Mouse (Mus musculus) left cerebral cortex, postnatal 14 days (tissue): Measurements from ENCODE around the gene Thpo. TPM values are rescaled to one million over a fixed set of nuclear protein-coding genes. Genes with fewer than 3 reads are reported as not detected.

Source experiments
- DNase-seq, 2 experiments: peaks; one replicate each; pipeline ENCODE4 v3.0.0; 2021 to 2022; ENCODE audit warnings: low spot score in 2 of 2, mixed read lengths in 1 of 2
- intact Hi-C: fragments of 180-260 bp; cut with DNase I; formaldehyde crosslinking; loops from one replicate; pipeline ENCODE4 v1.15.1; 2025
- long read RNA-seq, 2 experiments: library from polyadenylated mRNA; stranded (forward); transcript quantifications; one replicate each; pipeline ENCODE4 v2.0.0; 2021
- total RNA-seq, 2 experiments: library from RNA; stranded (reverse); gene quantifications; 2 replicates each; pipeline ENCODE4 v1.2.3; 2021

The Thpo gene
- total RNA-seq = 1 to 10 TPM; 3.8 to 4.5 TPM
- long read RNA-seq, experiment 1, partial matches to known transcripts = 1 of 3 reads
- long read RNA-seq, experiment 1, other reads (novel, unspliced or antisense) = 2 of 3 reads
- long read RNA-seq, experiment 2 = 0 reads

DNA sequence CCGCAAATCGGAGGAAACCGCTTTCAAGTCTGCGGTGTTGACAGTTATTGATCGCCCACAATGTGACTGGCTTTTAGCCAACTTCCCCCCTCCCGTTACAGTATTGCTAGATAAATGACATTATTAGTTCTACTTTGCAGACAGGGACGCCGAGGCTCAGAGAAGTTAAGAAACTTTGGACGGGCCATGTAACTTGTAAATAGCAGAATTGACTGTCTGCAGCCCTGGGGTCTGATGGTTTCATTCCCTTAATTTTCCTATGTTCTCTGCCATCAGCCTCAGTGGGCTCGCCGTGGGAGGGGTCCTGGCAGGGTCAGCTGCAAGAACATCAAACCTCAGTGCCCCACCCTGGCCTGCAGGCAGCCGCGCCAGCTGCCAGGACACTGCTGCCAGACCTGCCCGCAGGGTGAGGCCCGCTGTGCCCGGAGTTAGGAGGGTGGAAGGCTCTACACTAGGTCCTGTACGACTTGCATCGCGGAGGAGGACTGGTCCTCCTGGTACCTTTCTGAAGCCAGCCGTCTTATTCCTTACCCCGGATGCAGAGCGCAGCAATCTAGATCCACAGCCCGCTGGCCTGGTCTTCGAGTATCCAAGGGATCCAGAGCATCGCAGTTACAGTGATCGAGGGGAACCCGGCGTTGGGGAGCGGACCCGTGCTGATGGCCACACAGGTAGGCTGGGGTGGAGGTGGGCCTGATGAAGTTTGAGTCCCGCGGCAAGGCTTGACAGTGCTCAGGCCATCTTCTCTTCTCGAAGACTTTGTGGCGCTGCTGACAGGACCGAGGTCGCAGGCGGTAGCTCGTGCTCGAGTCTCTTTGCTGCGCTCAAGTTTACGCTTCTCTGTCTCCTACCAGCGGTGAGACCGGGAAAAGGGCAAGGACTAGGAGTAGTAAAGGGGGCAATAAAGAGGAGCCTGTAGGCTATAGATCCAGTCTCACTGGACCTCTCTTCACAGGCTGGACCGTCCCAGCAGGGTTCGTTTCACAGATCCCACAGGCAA, at the start of gene Thpo:
Gene Thpo, minus strand, starts transcription at position 781 of the 1,000 bp plus-strand sequence.
- DNase-seq = no peak
- intact Hi-C loops = no loop called here

GRCm38 (mm10) chr16:20783891-20784290, 49.6 kb upstream of the Thpo start:
- intact Hi-C loops = no loop called here
- DNase-seq = no peak

GRCm38 (mm10) chr16:20781101-20781630, 46.9 kb upstream of the Thpo start:
- no peak for DNase-seq
- intact Hi-C loops = no loop called here

DNA sequence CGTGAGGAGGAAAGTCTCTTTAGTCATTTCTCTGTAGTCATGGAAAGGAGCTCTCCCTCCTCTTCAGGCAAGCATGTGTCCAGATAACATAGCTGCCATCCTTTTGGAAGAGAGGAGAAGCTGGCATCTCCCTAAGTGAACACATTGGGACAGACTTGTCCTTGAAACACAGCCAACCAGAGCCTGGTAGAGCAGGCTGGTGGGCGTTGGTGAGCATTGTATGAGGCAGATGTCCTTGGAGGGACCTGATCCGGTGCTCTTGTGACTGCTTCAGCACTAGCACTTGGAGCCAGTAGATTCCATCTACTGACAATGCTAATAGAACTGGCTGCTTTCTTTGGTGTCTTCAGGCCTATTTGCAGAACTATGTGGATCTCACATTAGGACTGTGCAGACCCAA, 45.5 kb upstream of the Thpo start:
- intact Hi-C loops = no loop called here
- DNase-seq = peak in 1 of 2 experiments; percentile 19

GRCm38 (mm10) chr16:20775021-20775420, 40.7 kb upstream of the Thpo start:
- intact Hi-C loops = no loop called here
- DNase-seq = no peak

DNA sequence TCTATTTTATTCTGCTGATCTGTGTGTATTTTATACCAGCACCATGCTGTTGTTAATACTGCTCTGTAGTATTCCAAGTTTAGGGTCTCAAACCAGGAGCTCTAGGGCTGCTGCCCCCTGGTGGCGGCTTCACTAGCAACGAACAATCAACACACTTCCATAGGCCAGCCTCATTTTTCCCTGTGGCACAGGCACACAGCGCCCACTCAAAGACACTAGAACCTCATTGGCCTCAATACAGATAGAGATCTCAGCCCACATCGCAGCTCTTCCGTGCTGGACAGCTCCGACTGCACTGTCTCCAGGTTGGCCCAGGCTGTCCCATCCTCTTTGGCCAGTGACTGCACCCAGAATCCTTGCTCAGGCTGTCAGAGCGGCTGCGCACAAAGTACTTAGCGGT, 30.9 kb upstream of the Thpo start:
- intact Hi-C loops = no loop called here
- DNase-seq = peak in 1 of 2 experiments; percentile 16

GRCm38 (mm10) chr16:20761681-20762080, 27.4 kb upstream of the Thpo start:
- DNase-seq = peak in 1 of 2 experiments; percentile 22
- intact Hi-C loops = loop anchor here (2.0 kb wide), 1 partner anchor 53 kb away; no protein-coding TSS in a partner anchor

DNA sequence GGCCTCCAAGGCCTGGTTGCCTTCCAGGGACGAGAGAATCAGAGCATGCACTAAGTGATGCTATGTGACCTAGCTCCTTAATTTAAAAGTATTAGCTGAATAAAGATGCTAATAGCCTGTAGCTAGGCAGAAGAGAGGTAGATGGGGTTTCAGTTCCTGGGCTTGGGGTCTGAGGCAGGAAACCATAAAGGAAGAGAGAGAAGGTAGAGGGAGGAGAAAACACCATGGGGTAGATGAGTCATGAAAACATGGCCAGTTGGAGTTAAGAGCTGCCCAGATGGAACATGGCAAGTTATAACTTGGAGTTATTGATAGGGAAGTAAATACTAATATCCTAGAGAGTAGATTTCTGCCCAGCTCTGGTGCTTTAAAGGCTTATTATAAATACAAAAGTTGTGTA, 23.1 kb upstream of the Thpo start:
- DNase-seq = no peak
- intact Hi-C loops = no loop called here

- intact Hi-C loops = no loop called here
- no peak for DNase-seq
Observed at GRCm38 (mm10) chr16:20756052-20756451, 21.7 kb upstream of the Thpo start.

GRCm38 (mm10) chr16:20750518-20750917, 16.2 kb upstream of the Thpo start:
- no peak for DNase-seq
- intact Hi-C loops = no loop called here

DNA sequence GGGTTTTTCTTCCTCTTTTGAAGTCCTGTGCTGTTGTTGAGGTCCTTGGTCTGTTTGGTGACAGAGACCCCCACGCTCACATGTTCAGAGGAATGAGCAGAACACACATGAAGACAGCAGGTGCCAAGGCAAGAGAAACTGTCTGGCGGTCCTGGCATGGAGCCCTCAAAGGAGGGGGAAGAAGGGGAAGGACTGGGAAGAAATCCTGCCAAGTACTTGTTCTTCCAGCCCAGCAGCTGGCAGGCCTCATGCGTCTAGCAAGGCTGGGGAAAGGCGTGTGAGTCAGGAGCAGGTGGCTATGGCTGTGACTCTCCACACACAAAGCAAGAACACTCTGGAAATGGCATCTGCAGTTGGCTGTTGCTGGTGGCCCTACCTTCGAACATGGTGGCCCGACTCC, 12.3 kb upstream of the Thpo start:
- peak; percentile 70 to 90 for DNase-seq
- intact Hi-C loops = no loop called here

- intact Hi-C loops = no loop called here
- no peak for DNase-seq
Observed at GRCm38 (mm10) chr16:20739845-20740244, 5.5 kb upstream of the Thpo start.

GRCm38 (mm10) chr16:20736823-20737222, 2.5 kb upstream of the Thpo start:
- DNase-seq = no peak
- intact Hi-C loops = no loop called here

DNA sequence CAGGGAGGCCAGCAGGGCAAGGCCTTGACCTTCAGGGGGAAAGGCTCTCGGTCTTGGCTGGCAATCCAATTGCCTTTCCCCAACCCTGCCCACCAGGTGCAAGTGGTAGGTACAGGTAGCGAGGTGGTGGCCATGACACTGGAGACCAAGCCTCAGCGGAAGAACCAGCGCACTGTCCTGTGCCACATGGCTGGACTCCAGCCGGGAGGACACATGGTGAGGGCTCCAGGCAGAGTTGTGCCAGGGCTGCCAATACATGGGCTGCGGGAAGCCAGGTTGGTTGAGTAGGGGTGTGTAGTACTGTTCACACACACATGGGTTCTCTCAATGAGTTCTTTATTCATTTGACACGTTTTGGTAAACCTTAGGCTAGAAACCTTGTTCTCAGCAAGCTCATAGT, 1.9 kb upstream of the Thpo start:
- intact Hi-C loops = no loop called here
- DNase-seq = no peak

GRCm38 (mm10) chr16:20735651-20736050, 1.3 kb upstream of the Thpo start:
- intact Hi-C loops = no loop called here
- DNase-seq = no peak

- peak; percentile 56 to 59 for DNase-seq
- intact Hi-C loops = no loop called here
Observed at GRCm38 (mm10) chr16:20732925-20733730, 1.2 kb downstream of the Thpo start, which contains the start of gene Chrd. Chrd (plus strand) TSS chr16:20733127.

DNA sequence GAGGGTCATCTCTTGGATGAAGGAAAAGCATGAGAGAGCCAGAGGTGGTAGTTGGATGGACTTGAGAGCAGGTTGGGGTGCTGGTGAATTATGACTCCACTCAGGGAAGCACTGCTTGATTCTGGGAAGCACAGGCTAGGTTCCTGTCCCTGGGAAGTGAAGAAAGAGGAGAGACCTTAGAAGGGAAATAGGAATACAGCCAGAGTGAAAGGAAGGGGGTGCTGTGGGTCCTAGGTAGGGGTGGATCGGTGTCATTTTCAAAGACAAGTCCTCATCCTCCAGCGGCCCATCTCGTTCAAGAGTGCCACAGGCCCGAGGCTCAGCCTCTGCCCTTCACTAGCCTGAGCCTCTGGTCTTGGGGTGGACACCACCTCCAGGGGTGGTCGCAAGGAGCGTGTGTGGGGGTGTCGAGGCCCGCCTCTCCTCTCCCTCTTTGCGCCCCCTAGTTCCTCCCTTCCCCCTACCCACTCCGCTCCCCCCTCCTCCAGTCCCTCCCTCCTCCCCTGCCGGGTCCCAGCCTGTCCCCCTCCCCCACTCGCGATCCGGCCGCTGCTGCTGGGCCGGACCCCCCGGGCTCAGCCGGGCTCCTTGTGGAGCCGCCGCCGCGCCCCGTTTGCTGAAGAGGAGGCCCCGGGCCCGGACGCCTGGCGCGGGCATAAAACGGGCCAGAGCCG, 1.9 kb downstream of the Thpo start:
- intact Hi-C loops = no loop called here
- no peak for DNase-seq

- no peak for DNase-seq
- intact Hi-C loops = no loop called here
Observed at GRCm38 (mm10) chr16:20731688-20732087, 2.6 kb downstream of the Thpo start.

GRCm38 (mm10) chr16:20730293-20730711, 4.0 kb downstream of the Thpo start:
- intact Hi-C loops = no loop called here
- DNase-seq = no peak
